Mouse (Mus musculus) ES-Bruce4 (cell line): Measurements from ENCODE around the gene Arl6ip5.

Source experiments
- CTCF ChIP-seq: IDR thresholded peaks from one replicate; pipeline ENCODE4 v1.8.1; 2011; ENCODE audit warnings: low read depth, low read length
- EP300 ChIP-seq: IDR thresholded peaks from 2 replicates; pipeline ENCODE4 v1.6.1; 2011; ENCODE audit warnings: low read depth, low read length; ENCODE audit not compliant: insufficient read depth
- POLR2A ChIP-seq: IDR thresholded peaks from one replicate; pipeline ENCODE4 v1.8.1; 2011; ENCODE audit warnings: low read length; ENCODE audit not compliant: insufficient read depth

DNA sequence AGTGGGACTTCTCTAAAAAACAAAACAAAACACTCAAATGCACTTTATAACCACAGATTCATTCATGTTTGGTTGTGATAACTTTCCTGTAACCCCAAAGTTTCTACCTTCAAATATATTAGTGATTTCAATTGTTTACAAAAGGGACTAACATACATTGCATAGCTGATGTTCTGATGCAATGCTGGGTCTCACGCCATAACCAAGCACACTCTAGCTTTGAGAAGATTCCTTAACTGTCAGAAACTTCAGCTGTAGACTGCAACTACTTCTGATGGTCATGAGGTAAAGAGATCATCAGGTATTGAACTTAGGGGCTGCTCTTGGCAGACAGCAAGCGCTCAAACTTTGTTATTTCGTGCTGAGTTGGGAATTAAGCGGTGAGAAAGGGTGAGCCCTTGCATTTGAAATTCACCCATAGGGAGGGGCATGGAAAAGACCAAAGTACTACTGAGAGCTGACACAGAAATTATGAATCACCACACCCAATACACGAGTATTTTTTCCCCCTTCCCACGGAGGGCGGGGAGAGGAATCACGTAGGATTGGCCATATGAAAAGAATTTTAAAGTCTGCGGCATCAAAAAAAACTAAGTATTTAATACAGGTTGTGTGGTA is 6.1 kb upstream of the Arl6ip5 start:
- no peak for TF ChIP-seq CTCF
- no peak for TF ChIP-seq POLR2A
- no peak for TF ChIP-seq EP300
